ENCODE assay signal across 8 mouse cellular contexts in genomic region chr9:88438237-88438554, GRCm38 (mm10). TPM values are rescaled to one million over a fixed set of nuclear protein-coding genes. Genes with fewer than 3 reads are reported as not detected.
DNase-seq lines count a peak whose midpoint lies in the region; ATAC-seq lines count a peak whose summit lies in the region.

No protein-coding gene starts in this region.

- H3K9ac ChIP-seq in hindbrain, embryonic 12.5 days, result peak overlapping the region; percentile 81

- peak; percentile 14 to 19 for DNase-seq in left cerebral cortex, postnatal 25 days (ENCODE audit: low spot score in 2 of 2)
- no peak for DNase-seq in left cerebral cortex, postnatal 4 days
- peak; percentile 26 for DNase-seq in brain, adult 2 months (ENCODE audit: low read depth, low spot score)
- no peak for DNase-seq in midbrain, embryonic 10.5 days (ENCODE audit: low spot score)
- no peak for DNase-seq in ovary, adult 18-20 months (ENCODE audit: low spot score)
- no peak for DNase-seq in layer of hippocampus, adult 11-12 months (ENCODE audit: low spot score)
- DNase-seq in lung, postnatal 14 days, result no peak

- no peaks in the 10 kb centered on the region for H3K36me3 ChIP-seq in hindbrain, embryonic 12.5 days
- H3K36me3 ChIP-seq in midbrain, embryonic 10.5 days, result no peaks in the 10 kb centered on the region

- peak overlapping the region; percentile 88 for H3K27ac ChIP-seq in hindbrain, embryonic 12.5 days
- H3K27ac ChIP-seq in midbrain, embryonic 10.5 days (replicated peaks), result peak overlapping the region; percentile 87

- peak; percentile 12; the same call in 1 of the 2 replicates for ATAC-seq in hindbrain, embryonic 12.5 days (ENCODE audit: low FRiP score)

- 2% methylated on average over 15 of the region's 15 CpGs for WGBS in hindbrain, embryonic 12.5 days
- 2% methylated on average over 15 of the region's 15 CpGs for WGBS in midbrain, embryonic 10.5 days

- intact Hi-C loops in left cerebral cortex, postnatal 25 days (cut with DNase I), result loop anchor here (1.0 to 2.0 kb wide), 3 partner anchors 43 to 111 kb away; partner anchors contain the start of gene Zfp949
- intact Hi-C loops in left cerebral cortex, postnatal 4 days (cut with DNase I), result no loop called here

- no peaks in the 10 kb centered on the region for H3K27me3 ChIP-seq in hindbrain, embryonic 12.5 days
- H3K27me3 ChIP-seq in midbrain, embryonic 10.5 days (ENCODE audit: low read depth, poor library complexity, severe bottlenecking), result no peaks in the 10 kb centered on the region

- H3K4me3 ChIP-seq in hindbrain, embryonic 12.5 days, result peak overlapping the region; percentile 71
- peak overlapping the region; percentile 80 for H3K4me3 ChIP-seq in midbrain, embryonic 10.5 days

- peaks cover 5% of the 10 kb centered on the region for H3K4me1 ChIP-seq in hindbrain, embryonic 12.5 days
- H3K4me1 ChIP-seq in midbrain, embryonic 10.5 days, result peaks cover 25% of the 10 kb centered on the region

- no peaks in the 10 kb centered on the region for H3K9me3 ChIP-seq in hindbrain, embryonic 12.5 days (replicated peaks)
- H3K9me3 ChIP-seq in midbrain, embryonic 10.5 days (replicated peaks), result no peaks in the 10 kb centered on the region

- H3K4me2 ChIP-seq in hindbrain, embryonic 12.5 days (replicated peaks), result peak overlapping the region; percentile 90

RNA-seq across cellular contexts. Expression of gene Snx14, which starts 0.6 kb away (rescaled TPM):
- total RNA-seq in left cerebral cortex, postnatal 25 days (2021), result 10 to 100 TPM; 52.9 to 54.7 TPM
- total RNA-seq in left cerebral cortex, postnatal 4 days (2021), result 10 to 100 TPM; 44.2 to 44.3 TPM
- polyA plus RNA-seq in hindbrain, embryonic 12.5 days (2016; fragmentation: Nextera tagmentation; extraction: Ambion mirVana), result 24.8 and 26.5 TPM in 2 replicates
- polyA plus RNA-seq in midbrain, embryonic 10.5 days (2016; fragmentation: Nextera tagmentation; extraction: Ambion mirVana), result 20.7 and 21.1 TPM in 2 replicates

RNA-seq across cellular contexts. Expression of gene Gm20537, which starts 18.2 kb away (rescaled TPM):
- 1 to 10 TPM; 1.3 to 2.9 TPM for total RNA-seq in left cerebral cortex, postnatal 25 days (2021)
- 1 to 10 TPM; 2.0 to 2.3 TPM for total RNA-seq in left cerebral cortex, postnatal 4 days (2021)
- polyA plus RNA-seq in hindbrain, embryonic 12.5 days (2016; fragmentation: Nextera tagmentation; extraction: Ambion mirVana), result 1.0 and 1.5 TPM in 2 replicates
- 0.71 and 1.1 TPM in 2 replicates for polyA plus RNA-seq in midbrain, embryonic 10.5 days (2016; fragmentation: Nextera tagmentation; extraction: Ambion mirVana)

RNA-seq across cellular contexts. Expression of gene Syncrip, which starts 44.2 kb away (rescaled TPM):
- 10 to 100 TPM; 67.6 to 68.3 TPM for total RNA-seq in left cerebral cortex, postnatal 25 days (2021)
- 100 to 1,000 TPM; 135 to 153 TPM for total RNA-seq in left cerebral cortex, postnatal 4 days (2021)
- 119 and 122 TPM in 2 replicates for polyA plus RNA-seq in hindbrain, embryonic 12.5 days (2016; fragmentation: Nextera tagmentation; extraction: Ambion mirVana)
- polyA plus RNA-seq in midbrain, embryonic 10.5 days (2016; fragmentation: Nextera tagmentation; extraction: Ambion mirVana), result 110 and 115 TPM in 2 replicates

Comparison
In these comparisons a context has a peak if more than half of its experiments do, and no peak if none do; other contexts are left out.
1. DNase-seq: peak in left cerebral cortex, postnatal 25 days (2 of 2) and brain, adult 2 months (single experiment); none in left cerebral cortex, postnatal 4 days (single experiment), midbrain, embryonic 10.5 days (single experiment), ovary, adult 18-20 months (single experiment), layer of hippocampus, adult 11-12 months (single experiment) and lung, postnatal 14 days (single experiment).